In genomic region chr11:106026465-106027151, GRCm38 (mm10) we compare ENCODE assay signal across 9 mouse cellular contexts. TPM values are rescaled to one million over a fixed set of nuclear protein-coding genes. Genes with fewer than 3 reads are reported as not detected.
DNase-seq lines count a peak whose midpoint lies in the region; ATAC-seq and TF ChIP-seq lines count a peak whose summit lies in the region.
"Had no signal": no experiment of that assay in that cellular context is flagged by ENCODE, and none has a peak within 500 bp of the region (broad histone marks: within the 10 kb centered on the region; RNA-seq: fewer than 3 reads in every experiment).

No protein-coding gene starts in this region.

- H3K4me2 ChIP-seq in lung, postnatal 0 days (replicated peaks; ENCODE audit: low read depth, low read length), result no peak overlapping the region
- H3K4me2 ChIP-seq: limb, embryonic 15.5 days had no signal

- no peaks in the 10 kb centered on the region for H3K4me1 ChIP-seq in lung, postnatal 0 days (ENCODE audit: insufficient read depth, low read depth, low read length)

- intact Hi-C loops in heart, postnatal 25 days (cut with DNase I), result loop anchor here (2.0 kb wide), 2 partner anchors 26 to 100 kb away; no protein-coding TSS in a partner anchor

- ATAC-seq in hematopoietic stem cell, adult 5-6 weeks (replicated peaks in 1 of 2; ENCODE audit: insufficient read depth in 1 of 2, low FRiP score in 2 of 2, low TSS enrichment in 1 of 2, low read depth in 1 of 2, poor library complexity in 2 of 2, severe bottlenecking in 2 of 2), result peak; percentile 62 to 75
- ATAC-seq in lung, postnatal 0 days, result peak; percentile 57

- no peak for TF ChIP-seq EP300 in lung, postnatal 0 days (IDR thresholded peaks at IDR 0.05)

- peak; percentile 91 for DNase-seq in heart, adult 11 months
- no peak for DNase-seq in heart, postnatal 25 days (ENCODE audit: low spot score)
- DNase-seq in adipocyte (ENCODE audit: low spot score), result peak; percentile 63
- peak; percentile 51 for DNase-seq in embryo, embryonic 11 days
- DNase-seq in layer of hippocampus, adult 9-11 months, result peak; percentile 51
- DNase-seq in lung, postnatal 0 days (ENCODE audit: low spot score), result peak; percentile 60
- DNase-seq in skeletal muscle tissue, adult 2 months (ENCODE audit: low read depth, low spot score), result peak; percentile 43

- 37% methylated on average over 10 of the region's 11 CpGs for WGBS in lung, postnatal 0 days

- peak; percentile 83 for TF ChIP-seq CTCF in lung, postnatal 0 days (IDR thresholded peaks at IDR 0.05)

- H3K27ac ChIP-seq in lung, postnatal 0 days (ENCODE audit: low read length), result no peak overlapping the region
- H3K27ac ChIP-seq: limb, embryonic 15.5 days had no signal

- H3K27me3 ChIP-seq in lung, postnatal 0 days (replicated peaks; ENCODE audit: insufficient read depth, low read length), result no peaks in the 10 kb centered on the region

- no peak overlapping the region for H3K4me3 ChIP-seq in lung, postnatal 0 days (ENCODE audit: low read depth, low read length)
- H3K4me3 ChIP-seq: limb, embryonic 15.5 days had no signal

- no peak overlapping the region for H3K9ac ChIP-seq in lung, postnatal 0 days (replicated peaks; ENCODE audit: low read depth)
- H3K9ac ChIP-seq: limb, embryonic 15.5 days had no signal

- H3K9me3 ChIP-seq in lung, postnatal 0 days (ENCODE audit: low read length), result no peaks in the 10 kb centered on the region
- H3K9me3 ChIP-seq: limb, embryonic 15.5 days had no signal

- H3K36me3 ChIP-seq in lung, postnatal 0 days (ENCODE audit: insufficient read depth, low read length), result no peaks in the 10 kb centered on the region

RNA-seq across cellular contexts. Expression of gene Dcaf7, which starts 10.1 kb away (rescaled TPM):
- total RNA-seq in heart, postnatal 25 days (2021), result 10 to 100 TPM; 41.0 to 42.6 TPM
- 51.7 and 67.6 TPM in 2 replicates for total RNA-seq in hematopoietic stem cell, adult 5-6 weeks (2017)
- polyA plus RNA-seq in lung, postnatal 0 days (2015; fragmentation: Nextera tagmentation; extraction: Ambion mirVana), result 26.6 and 28.9 TPM in 2 replicates

RNA-seq across cellular contexts. Expression of gene Kcnh6, which starts 18.7 kb away (rescaled TPM):
- under 1 TPM in 1 of 2 experiments, not detected in 1; 0.39 TPM for total RNA-seq in heart, postnatal 25 days (2021)
- 0.50 TPM in 1 of 2 replicates, not detected in the other for total RNA-seq in hematopoietic stem cell, adult 5-6 weeks (2017)
- 0.14 and 0.32 TPM in 2 replicates for polyA plus RNA-seq in lung, postnatal 0 days (2015; fragmentation: Nextera tagmentation; extraction: Ambion mirVana)

RNA-seq across cellular contexts. Expression of gene Ace3, which starts 32.1 kb away (rescaled TPM):
- total RNA-seq in heart, postnatal 25 days (2021), result not detected
- not detected in 2 replicates for total RNA-seq in hematopoietic stem cell, adult 5-6 weeks (2017)
- 2.0 and 2.1 TPM in 2 replicates for polyA plus RNA-seq in lung, postnatal 0 days (2015; fragmentation: Nextera tagmentation; extraction: Ambion mirVana)
- polyA plus RNA-seq: limb, embryonic 15.5 days had no signal

RNA-seq across cellular contexts. Expression of gene Taco1, which starts 39.3 kb away (rescaled TPM):
- total RNA-seq in heart, postnatal 25 days (2021), result 10 to 100 TPM; 68.3 to 71.5 TPM
- 10.2 and 12.8 TPM in 2 replicates for total RNA-seq in hematopoietic stem cell, adult 5-6 weeks (2017)
- polyA plus RNA-seq in lung, postnatal 0 days (2015; fragmentation: Nextera tagmentation; extraction: Ambion mirVana), result 5.1 and 5.7 TPM in 2 replicates

RNA-seq across cellular contexts. Expression of gene Map3k3, which starts 57.8 kb away (rescaled TPM):
- total RNA-seq in heart, postnatal 25 days (2021), result 10 to 100 TPM; 35.7 to 42.7 TPM
- total RNA-seq in hematopoietic stem cell, adult 5-6 weeks (2017), result 37.0 and 42.3 TPM in 2 replicates
- 25.3 and 26.0 TPM in 2 replicates for polyA plus RNA-seq in lung, postnatal 0 days (2015; fragmentation: Nextera tagmentation; extraction: Ambion mirVana)
